Mouse (Mus musculus) hematopoietic stem cell, adult 5-6 weeks (primary cell): ENCODE measurements at regions not wholly inside any gene's neighbourhood (a gene's known extent, or its start where the extent isn't known, plus 50 kb on each side); places are given as distances from the start of the nearest gene placed in this dataset.

Source experiments
- ATAC-seq, 2 experiments: fragments of 125-278 bp in 1 of 2; replicated peaks in 1 of 2; 2 replicates each; pipeline ENCODE4 v1.8.0; 2016 to 2017; ENCODE audit warnings: inconsistent platforms in 2 of 2, mild to moderate bottlenecking in 2 of 2, moderate number of reproducible peaks in 2 of 2, low read depth in 1 of 2, moderate TSS enrichment in 1 of 2; ENCODE audit not compliant: low FRiP score in 2 of 2, poor library complexity in 2 of 2, severe bottlenecking in 2 of 2, insufficient read depth in 1 of 2, low TSS enrichment in 1 of 2

- ATAC-seq, result no peak
Observed at GRCm38 (mm10) chr15:97188545-97188944, 58.4 kb upstream of the Pced1b start.

- ATAC-seq, result no peak
Observed at GRCm38 (mm10) chr15:97187831-97188230, 59.1 kb upstream of the Pced1b start.

GRCm38 (mm10) chr15:97186034-97186433 lies 60.9 kb upstream of the Pced1b start:
- no peak for ATAC-seq

- ATAC-seq, result no peak
Observed at GRCm38 (mm10) chr15:97182617-97183038, 64.3 kb upstream of the Pced1b start.

DNA sequence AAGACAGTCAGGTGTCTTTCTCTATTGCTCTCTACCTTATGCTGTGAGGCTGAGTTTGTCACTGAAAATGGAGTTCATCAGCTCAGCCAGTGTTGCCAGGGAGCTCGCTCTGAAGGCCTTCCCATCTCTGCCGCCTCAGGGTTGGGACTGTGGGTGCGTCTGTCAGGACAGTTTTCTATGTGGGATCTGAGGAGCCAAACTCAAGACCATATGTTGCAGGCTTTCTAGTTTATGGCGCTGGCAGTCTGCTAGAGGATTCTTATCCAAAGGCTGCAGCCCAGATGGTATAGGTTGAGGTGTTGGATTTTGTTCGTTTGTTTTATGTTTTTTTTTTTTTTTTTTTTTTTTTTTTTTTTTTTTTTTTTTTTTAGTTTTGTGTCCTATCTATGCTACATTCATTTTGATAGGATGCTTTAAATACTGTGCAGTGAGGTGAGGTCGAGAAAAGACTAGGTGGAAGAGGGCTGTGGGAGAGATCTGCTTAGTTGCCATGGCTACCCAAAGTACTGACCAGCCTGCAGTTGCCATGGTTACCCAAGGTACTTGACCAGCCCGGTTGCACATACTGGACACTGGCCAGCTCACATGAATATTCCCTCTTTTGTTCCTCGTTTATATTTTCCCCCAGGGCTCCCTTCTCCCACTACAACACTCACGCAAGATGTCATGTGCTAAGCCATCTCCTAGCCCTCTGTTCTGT lies 65.8 kb upstream of the Pced1b start:
- ATAC-seq, result no peak

DNA sequence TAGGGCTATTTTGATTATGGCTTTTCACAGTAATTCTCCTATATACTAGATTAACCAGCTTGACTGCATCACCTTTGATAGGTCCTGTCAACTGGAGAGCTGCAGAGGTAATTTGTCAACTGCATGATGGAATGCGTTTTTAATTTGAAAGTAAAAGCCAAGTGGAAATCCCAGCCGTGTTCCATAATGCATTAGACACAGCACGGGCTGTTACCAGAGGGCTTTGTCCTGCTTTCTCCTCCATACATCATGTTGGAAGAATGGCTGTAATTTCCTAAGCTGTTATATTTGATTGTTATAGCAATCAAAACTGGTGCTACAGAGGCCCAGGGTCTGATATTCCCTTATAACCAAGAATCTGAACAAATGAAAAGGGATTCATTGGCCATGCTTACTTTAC lies 68.6 kb upstream of the Pced1b start:
- ATAC-seq, result no peak

DNA sequence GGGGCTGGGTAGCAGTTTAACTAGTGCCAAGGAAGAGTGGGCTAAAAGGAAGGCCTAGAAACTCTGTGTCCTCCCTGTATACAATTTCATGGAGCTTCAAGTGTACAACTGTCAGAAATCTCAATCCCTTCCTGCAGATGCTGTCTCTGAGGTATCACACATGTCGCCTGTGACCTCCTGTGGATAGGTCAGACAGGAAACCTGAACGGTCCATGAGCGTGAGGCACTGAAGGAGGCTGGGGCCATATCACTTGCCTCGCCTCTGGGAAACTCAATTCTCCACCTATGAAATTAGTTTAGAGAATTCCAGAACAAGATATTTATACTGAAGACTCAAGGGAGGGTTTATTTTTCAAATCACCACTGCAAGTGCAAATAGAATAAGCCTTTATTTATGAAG lies 69.1 kb upstream of the Pced1b start:
- ATAC-seq, result no peak

DNA sequence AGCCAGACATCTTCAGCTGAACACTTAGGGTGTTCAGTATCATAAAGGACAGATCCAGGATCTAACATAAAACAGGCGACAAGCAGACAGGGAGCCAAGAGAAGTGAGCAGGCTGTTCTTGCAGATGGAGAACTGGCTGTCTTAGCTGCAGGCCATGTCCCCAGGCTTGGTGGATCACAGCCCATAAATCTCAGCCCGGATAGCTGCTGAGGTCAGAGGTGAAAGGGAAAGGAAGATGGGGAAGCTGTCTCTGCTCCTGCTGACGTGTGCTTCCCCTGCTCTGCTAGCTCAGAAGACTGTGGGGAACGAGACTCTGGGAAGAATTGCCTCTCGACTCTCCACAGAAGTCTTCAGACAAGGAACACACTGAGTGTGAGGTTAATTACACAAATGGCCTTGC lies 71.9 kb upstream of the Pced1b start:
- no peak for ATAC-seq

DNA sequence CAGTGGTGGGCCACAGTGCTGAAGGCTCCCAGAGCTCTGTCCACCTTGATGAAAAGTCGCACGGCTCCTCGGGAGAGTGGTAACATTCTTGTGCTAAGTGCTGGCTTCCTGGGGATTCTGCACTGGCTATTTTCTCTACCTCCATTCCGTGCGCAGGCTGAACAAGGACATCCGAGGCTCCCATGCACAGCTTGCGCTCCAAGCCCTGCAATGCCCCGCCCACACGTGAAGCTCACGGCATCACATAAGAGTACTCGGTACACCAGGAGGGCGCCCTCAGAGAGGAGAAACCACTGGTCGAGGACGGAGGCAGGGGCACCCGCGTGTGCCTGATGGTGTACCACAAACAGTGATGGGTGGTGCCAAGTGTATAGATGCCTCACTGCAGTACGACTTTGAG lies 73.7 kb upstream of the Pced1b start:
- ATAC-seq, result no peak

- ATAC-seq, result no peak
Observed at GRCm38 (mm10) chr15:97170074-97170473, 76.8 kb upstream of the Pced1b start.

DNA sequence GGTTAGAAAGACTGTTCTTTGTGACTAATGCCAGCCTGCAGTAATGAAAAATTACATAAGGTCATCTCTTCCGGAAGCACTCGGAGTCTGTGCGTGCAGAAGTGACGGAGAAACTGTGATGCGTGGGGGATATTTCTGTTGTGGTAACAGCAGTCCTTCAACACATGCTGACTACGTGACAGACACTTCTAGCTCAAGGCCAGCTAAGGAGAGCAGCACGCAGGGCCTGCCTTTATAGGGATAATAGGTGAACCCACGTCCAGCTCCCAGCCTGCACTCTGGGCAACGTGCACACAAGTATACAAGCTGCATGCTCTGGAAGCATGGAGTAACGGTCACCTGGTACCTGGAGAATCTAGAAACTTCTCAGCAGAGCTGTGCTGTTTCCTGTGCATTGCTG lies 77.5 kb upstream of the Pced1b start:
- no peak for ATAC-seq

DNA sequence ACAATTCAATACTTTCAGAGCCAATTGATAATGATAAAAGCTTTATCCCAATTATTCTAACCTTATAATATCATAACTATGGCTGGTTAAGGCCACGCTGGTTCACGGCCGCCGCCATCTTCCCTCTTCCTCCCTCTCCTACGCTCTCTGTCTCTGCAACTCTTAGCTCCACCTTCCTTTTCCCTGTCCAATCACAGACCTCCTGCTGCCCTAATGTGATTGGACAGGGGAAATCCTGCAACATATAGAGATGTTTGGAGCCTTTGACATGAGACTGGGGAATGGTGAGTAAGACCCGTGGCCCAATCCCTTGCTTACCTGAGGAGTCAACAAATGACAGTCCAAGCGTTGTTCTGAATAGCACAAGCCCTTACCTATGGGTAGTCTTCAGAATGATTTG lies 79.8 kb upstream of the Pced1b start:
- ATAC-seq, result no peak

DNA sequence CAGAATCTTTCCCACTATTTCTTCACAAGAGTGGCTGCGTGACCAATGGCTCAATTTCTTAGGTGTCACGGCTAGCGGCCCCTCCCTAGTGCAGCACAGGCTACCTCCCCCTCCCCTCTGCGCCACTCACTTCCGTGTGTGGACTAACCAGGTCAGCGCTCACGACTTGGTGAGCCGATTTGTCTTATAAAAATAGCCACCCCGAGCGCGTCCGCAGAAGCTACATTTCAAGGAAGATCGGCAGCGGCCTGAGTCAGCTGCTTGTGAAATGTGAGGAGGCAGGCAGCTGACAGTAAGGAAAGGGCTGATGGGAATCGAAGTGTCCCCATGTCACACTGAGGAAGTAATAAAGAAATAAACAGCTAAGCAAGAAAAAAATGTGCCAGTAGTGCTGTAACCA lies 82.3 kb upstream of the Pced1b start:
- ATAC-seq, result no peak

- no peak for ATAC-seq
Observed at GRCm38 (mm10) chr15:97163971-97164370, 82.9 kb upstream of the Pced1b start.

GRCm38 (mm10) chr15:97163090-97163489 lies 83.8 kb upstream of the Pced1b start:
- ATAC-seq, result no peak

DNA sequence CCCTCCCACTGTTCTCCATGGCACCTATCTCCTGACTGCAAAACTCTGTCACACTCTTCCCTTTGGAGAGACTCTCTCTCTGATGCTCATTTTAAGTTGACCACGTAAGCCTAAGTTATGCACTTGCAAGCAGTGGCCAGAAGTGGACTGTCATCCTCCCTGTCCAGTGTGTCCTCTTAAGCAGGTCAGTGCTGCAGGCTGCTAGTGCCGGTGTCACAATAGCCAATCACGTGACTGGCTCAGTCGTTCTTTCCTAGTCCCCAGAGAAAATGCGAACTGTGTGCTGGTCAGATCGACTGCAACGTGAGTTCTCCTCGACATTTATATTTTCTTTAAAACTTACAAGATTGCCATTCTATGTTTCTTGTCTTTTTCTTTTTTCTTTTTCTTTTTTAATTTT lies 84.6 kb upstream of the Pced1b start:
- ATAC-seq, result no peak

GRCm38 (mm10) chr15:97161530-97161929 lies 85.4 kb upstream of the Pced1b start:
- ATAC-seq, result no peak

- no peak for ATAC-seq
Observed at GRCm38 (mm10) chr15:97152354-97152753, 94.6 kb upstream of the Pced1b start.

- no peak for ATAC-seq
Observed at GRCm38 (mm10) chr15:97151793-97152192, 95.1 kb upstream of the Pced1b start.
